Mouse (Mus musculus) R1 (cell line): Measurements from ENCODE around the gene Krt15.

Experiments used
- DNase-seq: peaks from one replicate; pipeline ENCODE4 v3.0.0-alpha.2; 2018; ENCODE audit warnings: low read depth, low spot score

Krt15 gene

GRCm38 (mm10) chr11:100135731-100136130 lies at the start of gene Krt15:
Krt15 (minus strand) TSS chr11:100135928.
- DNase-seq, result no peak

DNA sequence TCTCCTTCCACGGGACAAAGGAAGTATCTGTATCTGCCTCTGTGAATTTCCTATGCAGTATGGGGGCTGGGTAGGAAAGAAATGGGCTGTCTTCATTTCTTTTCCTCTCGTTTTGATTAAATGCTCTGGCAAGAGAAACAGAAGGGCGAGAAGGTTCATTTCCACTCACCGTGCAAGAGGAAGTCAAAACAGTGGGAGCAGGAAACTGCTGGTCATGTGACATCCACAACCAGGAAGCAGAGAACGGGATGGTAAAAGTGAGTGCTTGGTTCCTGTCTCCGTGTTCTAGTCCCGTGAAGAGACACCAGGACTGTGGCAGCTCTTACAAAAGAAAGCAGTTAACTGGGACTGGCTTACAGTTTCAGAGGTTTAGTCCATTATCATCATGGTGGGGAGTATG lies 46.0 kb upstream of the Krt15 start:
- DNase-seq, result no peak

- DNase-seq, result no peak
Observed at GRCm38 (mm10) chr11:100179260-100179659, 43.5 kb upstream of the Krt15 start.

GRCm38 (mm10) chr11:100178307-100178706 lies 42.6 kb upstream of the Krt15 start:
- DNase-seq, result no peak

DNA sequence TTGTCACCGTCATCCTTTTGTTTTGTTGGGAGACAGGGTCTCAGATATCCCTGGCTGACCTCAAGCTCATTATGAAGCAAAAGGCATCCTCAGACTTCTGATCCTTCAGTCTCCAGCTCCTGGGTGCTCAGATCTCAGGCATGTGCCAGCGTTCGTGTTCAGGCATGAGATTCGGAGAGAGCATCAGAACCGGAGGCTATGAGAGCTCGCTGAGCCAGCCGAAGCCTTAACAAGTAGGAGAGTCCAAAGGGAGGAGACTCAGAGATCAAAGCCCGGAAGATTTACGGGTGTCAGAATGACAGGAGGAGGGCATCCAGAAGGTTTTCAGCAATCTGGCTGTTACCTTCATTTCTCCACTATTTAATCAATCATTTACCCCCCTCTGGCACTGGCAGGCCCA lies 41.1 kb upstream of the Krt15 start:
- no peak for DNase-seq

DNA sequence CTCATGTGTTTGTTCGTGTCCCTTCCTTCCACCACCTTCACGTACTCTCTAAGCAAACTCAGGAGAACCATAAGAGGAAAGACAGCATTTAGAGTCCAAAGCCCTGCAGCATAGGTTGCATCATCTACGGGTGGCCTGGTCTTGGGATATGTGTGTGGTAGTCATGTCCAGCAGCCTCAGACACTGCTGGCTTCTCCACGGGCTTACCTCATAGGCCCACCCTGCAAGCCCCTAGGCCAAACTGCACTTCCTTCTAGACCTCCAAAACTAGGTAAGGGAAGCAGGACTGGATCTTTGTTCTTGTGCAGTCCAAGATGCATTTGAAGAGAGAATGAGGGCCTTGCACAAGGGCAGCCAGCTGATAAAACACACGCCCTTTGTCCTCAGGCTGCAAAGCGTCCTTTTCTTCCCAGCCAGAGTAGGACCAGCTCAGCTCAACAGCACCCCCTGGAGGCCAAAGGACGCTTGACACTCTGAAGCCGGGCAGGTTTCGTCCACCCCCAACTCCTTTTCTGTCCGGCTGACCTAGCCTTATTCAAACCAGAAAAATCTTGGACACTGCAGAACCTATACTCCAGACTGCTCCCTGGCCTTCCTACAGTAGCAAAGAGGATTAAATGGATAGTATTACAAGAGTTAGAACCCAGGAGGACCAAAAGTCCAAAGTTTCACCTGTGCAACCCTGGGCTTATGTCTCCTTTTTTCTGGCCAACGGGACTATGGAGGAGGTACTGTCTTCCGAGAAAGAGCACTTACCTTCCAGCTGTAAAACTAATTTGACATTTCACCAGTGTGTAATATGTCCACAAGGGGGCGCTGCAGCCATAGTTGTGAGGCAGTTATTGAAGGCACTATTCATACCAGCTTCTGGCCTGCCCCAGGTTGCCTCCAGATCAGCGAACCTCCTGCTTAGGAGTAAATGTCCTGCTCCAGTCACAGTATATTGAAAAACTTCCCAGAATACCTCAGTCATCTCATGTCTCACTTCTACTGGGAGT lies 33.3 kb upstream of the Krt15 start:
- peak; percentile 77 for DNase-seq

- DNase-seq, result no peak
Observed at GRCm38 (mm10) chr11:100168071-100168470, 32.3 kb upstream of the Krt15 start.

DNA sequence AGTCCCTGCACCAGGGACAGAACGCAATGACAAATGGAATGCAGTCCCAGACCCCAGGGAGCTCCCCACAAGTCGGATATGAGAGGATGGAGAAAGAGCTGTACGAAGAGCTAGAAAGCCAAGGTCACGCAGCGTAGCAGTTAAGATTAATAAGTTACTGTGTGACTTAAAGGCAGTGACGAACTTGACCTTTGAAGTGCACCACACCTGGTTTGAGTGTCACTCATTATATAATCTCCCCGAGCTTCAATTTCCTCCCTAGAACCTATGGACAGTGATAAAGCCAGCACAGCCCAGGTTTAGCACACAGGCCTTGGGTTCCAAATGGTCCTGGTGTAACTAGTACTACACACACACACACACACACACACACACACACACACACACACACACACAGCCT lies 28.7 kb upstream of the Krt15 start:
- no peak for DNase-seq

- no peak for DNase-seq
Observed at GRCm38 (mm10) chr11:100157908-100158477, 22.3 kb upstream of the Krt15 start.

DNA sequence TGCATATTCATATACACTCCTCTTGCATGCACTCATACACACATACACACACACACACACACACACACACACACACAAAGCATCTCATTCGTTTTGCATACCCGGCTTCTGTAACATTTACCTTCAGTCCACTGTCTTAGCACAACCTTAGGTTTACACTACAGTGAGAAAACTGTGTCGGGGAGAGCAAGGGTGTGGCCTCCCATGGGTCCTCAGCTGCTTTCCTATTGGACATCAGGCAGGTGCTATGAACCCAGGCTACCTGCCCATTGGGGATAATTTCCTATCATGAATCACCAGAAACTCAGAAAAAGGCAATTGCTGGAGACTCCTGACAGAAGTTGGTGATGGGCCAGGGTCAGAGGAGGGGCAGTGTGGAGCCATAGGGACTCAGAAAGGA lies 21.6 kb upstream of the Krt15 start:
- DNase-seq, result no peak

DNA sequence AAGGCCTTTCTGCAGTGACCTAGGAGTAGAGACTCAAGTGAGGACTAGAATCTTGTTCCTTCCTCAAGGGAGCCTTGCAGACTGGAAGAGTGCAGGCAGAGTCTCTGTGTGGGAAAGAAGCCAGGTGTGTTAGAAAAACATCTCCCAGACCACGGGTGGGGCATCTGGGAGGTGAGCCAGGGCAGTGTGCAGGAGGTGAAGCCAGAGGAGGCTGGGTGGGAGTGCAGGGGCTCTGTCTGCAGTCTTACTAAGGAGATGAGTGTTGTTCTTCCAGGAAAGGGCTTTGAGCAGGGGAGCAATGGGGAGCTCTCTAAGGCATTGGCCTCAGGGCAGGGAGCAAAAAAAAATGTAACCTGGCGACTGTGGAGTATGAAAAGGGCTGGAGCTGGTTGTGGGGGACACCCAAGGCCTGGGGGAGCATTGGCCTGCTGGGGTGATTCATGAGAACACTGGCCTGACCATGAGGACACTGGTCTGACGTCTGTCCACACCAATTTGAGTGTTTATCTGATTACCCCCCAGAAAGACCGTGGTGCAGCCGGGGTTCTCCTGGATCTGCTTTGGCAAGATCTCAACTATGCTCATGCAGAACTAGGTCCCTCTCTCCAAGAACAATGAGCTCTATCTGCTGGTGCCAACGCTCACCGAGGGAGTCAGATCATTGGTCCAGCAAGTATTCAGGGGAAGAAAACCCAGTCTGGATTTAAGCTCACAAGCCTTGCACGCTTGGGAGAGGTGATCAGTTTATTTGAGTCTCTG lies 19.9 kb upstream of the Krt15 start:
- no peak for DNase-seq

DNA sequence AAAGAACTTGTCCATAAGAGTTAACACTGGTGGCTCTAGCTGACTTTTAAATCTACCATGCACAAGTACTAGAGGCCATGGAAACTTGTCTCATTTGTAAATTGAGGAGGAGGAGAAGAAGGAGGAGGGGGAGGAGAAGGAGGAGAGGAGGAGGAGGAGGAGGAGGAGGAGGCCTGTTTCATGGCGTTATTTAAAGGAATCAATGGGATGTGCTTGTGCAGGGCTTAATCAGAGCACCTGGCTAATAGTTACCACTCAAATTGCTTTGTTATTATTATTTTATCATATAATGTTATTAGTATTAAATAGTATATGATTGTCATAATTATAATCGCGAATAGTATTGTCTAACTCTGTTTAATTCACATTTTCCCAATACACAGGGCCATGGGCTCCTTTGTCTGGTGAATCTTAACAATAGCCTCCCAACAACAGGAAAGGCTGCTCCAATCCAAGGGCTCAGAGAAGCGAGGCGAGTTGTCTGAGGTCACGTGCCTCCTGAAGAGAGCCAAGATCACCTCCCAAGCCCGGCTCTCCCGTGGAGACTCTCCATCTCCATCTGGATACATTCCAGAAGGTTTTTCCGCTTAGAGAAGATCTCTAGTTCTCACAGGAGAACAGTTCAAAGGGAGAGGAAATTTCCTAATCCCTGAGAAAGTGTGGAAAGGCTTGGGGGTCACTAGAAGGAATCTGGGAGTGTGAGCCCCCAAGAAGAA lies 13.0 kb upstream of the Krt15 start, which contains the start of gene Krt19:
Krt19 (minus strand) TSS at position 51 of the 716 bp plus-strand sequence.
- DNase-seq, result peak; percentile 30

GRCm38 (mm10) chr11:100147566-100148353 lies 12.0 kb upstream of the Krt15 start:
- no peak for DNase-seq

DNA sequence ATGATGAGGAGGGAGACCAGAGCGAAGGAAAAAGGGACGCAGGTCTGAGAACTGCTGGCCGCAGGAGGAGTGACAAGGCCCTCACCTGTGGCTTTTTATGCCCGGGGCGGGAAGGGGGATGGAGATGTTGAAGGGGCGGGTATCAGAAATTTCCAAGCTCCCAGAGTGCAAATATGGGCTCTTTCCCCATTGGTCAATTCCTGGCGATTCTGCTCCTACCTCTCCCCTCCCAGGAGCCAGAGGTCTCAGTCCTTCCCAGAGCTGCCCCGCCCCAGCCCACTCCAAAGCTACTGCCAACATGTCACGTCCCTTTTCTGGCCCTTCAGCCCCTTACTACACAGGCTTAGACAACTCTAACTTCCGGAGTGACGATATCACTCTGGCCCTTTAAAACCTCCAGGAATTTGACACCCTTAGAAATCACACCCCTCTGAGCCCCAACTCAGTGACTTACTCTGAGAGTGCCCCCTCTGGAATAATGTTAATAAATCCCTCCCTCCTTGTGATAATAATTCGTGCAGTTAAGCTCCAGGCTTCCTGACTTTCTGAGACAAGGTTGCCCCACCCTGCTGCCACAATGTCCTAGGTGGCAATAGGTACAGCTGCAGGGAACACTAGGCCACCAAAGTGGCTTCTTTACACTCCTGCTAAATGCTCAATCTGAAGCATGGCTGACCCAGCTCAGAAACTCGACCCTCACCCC lies 10.3 kb upstream of the Krt15 start:
- DNase-seq, result peak; percentile 41

DNA sequence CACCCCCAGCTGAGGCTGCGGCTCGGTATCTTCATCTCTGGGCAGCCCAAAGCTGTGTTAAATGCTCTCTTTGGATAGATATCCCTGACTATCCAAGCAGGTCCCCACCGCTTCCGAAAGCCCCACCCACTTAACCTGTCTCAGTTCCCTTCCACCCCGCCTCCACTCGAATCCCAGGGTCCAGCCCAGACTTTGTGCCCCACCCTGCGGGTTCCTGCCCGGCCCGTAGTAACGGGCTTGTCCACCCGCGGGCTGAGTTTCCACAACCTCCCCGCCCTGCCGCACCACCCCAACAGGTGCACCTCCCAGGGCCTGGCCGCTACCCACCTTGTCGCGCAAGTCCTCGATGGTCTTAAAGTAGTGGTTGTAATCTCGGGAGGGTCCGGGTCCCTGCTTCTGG lies 9.4 kb upstream of the Krt15 start:
- peak; percentile 36 for DNase-seq

GRCm38 (mm10) chr11:100140966-100141365 lies 5.2 kb upstream of the Krt15 start:
- no peak for DNase-seq

DNA sequence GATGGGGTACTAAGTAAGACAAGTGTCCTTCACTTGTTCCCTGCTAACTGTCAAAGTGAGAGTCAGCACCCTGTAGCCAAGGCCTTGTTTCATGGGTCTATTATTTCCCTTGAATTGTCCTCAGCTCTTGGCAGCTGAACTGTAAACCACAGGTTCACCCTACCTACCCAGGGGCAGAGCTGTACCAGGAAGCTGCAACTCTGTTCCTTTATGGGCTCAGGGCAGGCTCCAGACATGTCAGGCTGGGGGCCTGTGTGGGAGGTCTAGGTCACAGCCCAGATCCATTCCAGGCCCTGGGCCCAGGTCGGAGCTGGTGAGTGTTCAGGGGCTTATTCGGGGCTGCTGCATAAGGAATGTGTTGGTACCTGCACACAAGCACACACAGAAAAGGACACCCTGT lies 3.7 kb upstream of the Krt15 start:
- DNase-seq, result no peak

DNA sequence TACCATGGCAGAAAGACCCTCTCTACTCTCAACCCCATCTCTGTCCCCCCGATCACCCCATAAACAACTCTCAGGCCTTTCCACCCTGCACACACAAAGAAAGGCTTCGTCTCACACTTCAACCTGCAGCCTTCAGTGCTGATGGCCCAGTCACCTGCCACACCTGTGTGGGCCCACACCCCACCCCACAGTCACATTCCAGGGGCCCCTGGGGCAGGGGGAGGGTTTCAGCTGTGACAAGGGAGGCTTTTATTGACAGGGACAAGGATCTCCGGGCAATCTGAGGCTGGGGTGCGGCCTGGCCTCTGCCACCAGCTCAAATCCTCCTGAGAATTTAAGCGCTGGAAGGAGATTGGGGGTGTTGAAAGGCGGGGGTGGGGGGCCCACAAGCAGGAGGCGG lies 3.1 kb upstream of the Krt15 start:
- no peak for DNase-seq

DNA sequence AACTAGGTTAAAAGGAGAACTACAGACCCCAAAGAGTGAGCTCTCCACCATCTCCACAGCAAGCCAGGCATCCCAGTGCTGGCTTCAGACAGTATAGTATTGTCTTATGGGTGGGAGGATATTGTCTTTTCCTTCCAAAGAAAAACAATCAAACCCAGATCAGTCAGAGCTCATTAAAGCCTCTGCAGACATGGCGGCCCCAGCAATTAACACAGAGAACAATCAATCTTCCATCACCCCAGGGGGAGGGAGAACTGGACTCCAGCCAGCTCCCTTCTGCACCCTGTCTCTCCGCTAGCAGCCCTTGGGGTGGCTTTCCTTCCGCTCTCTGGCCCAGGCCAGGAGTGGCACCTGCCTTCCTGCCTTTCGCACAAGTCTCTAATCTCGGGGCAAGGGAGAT lies 2.0 kb upstream of the Krt15 start:
- DNase-seq, result no peak

DNA sequence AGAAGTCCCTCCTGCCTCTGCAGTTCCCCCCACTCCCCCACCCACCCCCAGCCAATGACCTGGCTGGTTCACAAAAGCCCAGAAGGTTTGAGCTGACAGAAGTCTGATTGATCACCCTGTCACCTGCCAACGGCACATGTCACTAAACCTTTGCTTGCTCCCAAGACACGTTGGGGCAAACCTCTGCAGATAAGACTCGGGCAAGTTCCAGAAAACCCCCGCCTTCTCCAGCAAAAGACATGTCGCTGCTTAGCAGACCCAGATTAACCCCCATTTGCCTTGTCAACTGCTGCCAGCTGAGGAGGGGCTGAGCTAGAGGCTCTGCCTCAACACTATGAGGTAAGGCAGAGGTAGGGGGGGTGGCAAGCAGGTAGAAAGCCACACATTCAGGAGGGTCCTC lies 831 bp upstream of the Krt15 start:
- no peak for DNase-seq
